Mouse (Mus musculus): ENCODE results near the gene Hist1h4d.

GRCm38 (mm10) chr13:23551931-23552914 lies 29.2 kb upstream of the Hist1h4d start:
- TF ChIP-seq CTCF (IDR thresholded peaks at IDR 0.05; ENCODE audit: extremely low read depth, insufficient read length, insufficient replicate concordance, low read depth, low read length) (no peak), POLR2A (IDR thresholded peaks at IDR 0.05; ENCODE audit: low read depth, low read length) (no peak)

Data from small intestine, adult 2 months (tissue).